Mouse (Mus musculus): Measurements from ENCODE around the gene Kcnk18. TPM values are rescaled to one million over a fixed set of nuclear protein-coding genes. Genes with fewer than 3 reads are reported as not detected.

The Kcnk18 gene
- not detected for polyA plus RNA-seq (2017; shearing (Covaris generic))

DNA sequence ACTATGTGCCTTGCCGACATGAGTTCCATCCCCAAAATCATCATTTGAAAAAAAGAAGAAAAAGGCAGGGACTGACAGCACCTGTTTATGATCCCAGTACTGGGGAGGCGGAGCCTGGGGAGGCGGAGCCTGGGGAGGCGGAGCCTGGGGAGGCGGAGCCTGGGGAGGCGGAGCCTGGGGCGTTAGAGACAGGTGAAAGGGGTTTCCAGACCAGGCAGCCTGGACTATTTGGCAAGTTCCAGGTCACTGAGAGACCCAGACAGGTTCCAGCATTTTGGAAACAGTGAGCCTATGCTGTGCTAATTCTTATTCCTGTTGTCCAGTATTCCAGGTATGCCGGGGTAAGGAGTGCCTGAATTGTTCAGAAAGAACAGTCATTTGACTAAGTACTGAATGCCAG is at the start of gene Kcnk18:
Kcnk18 (plus strand) TSS at position 224 of the 400 bp plus-strand sequence.

DNA sequence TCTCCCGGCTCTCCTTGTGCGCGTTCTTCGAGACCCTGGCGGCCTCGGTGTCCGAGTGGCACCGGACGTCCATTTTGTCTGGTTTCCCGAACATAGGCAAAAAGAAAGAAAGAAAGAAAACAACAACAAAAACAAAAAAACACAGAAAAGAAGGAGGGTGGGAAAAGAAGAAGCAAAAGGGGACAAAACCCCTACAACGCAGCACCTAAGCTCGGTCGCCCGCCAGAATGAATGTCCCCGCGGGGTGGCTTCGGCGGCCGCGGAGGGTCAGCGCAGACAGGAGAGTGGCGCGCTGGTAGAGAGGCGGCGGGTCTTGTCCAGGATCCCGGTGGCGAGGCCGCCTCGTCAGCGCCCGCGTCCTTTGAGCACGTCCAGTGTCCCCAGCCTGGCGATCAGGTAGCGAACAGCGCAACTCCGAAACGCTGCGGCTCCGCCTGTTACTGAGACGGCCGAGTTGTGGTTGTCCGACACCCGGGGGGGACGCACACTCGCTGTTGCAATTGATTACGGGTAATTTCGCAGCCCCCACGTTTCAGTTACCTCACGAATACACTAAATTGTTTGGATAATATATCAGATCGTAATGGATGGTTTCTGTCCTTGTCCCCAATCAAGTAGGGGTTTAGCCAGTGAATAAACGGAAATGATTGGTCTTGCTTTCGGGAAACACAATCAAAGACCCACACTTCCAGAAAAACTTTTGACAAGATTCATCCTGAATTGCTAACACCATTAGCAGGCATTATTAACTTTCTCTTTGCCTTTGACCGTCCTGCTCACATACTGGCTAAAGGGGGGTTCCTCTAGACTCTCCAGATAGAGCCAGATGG is 48.9 kb upstream of the Kcnk18 start, which contains the start of gene Vax1:
Vax1 (minus strand) TSS at position 121 of the 830 bp plus-strand sequence.

DNA sequence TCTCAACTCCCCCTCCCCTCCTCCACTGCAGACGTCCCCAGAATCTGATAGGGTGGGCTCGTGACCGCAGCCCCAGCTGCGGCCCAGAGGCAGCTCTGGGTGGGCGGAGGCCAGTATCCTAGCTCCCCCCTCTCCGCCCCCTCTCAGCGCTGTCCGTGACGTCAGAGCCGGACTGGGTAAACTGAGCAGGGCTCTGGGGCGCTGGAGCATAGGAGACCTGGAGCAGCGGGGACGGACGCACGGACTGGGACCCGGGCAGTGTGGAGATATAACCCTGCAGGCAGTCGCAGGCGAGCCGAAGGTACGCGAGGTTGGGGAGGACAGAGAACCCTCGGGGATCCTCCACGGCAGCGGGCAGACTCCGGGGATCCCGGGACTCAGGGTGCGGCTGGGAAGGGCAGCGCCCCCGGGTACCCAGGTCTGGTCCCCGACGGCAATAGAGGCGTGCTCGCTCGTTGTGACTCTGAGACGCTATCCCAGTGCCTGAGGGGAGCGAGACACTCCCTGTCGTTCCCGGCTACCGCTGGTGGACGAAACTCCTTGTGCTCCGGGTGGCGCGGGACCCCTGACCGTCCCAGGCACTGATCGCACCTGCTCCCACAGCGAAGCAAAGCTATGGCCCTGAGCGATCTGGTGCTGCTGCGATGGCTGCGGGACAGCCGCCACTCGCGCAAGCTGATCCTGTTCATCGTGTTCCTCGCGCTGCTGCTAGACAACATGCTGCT is 41.9 kb downstream of the Kcnk18 start, which contains the start of gene Slc18a2:
Slc18a2 (plus strand) TSS at position 179 of the 725 bp plus-strand sequence.

Other genes starting within 250 kb of the Kcnk18 start
- 0.32 TPM for gene Shtn1, start 143.1 kb upstream of the Kcnk18 start, polyA plus RNA-seq (2017; shearing (Covaris generic))
- gene Vax1, start 49.2 kb upstream of the Kcnk18 start, polyA plus RNA-seq (2017; shearing (Covaris generic)), result not detected
- 3.6 TPM for gene Slc18a2, start 41.7 kb downstream of the Kcnk18 start, polyA plus RNA-seq (2017; shearing (Covaris generic))
- 128 TPM for gene Rps12-ps3, start 103.1 kb downstream of the Kcnk18 start, polyA plus RNA-seq (2017; shearing (Covaris generic))
- 38.2 TPM for gene Pdzd8, start 126.6 kb downstream of the Kcnk18 start, polyA plus RNA-seq (2017; shearing (Covaris generic))
- gene Emx2, start 239.2 kb downstream of the Kcnk18 start, polyA plus RNA-seq (2017; shearing (Covaris generic)), result not detected

Measured in effector memory CD4-positive, alpha-beta T cell, adult 7 months (primary cell).